8 mouse cellular contexts compared by ENCODE assay signal in the genomic region with DNA sequence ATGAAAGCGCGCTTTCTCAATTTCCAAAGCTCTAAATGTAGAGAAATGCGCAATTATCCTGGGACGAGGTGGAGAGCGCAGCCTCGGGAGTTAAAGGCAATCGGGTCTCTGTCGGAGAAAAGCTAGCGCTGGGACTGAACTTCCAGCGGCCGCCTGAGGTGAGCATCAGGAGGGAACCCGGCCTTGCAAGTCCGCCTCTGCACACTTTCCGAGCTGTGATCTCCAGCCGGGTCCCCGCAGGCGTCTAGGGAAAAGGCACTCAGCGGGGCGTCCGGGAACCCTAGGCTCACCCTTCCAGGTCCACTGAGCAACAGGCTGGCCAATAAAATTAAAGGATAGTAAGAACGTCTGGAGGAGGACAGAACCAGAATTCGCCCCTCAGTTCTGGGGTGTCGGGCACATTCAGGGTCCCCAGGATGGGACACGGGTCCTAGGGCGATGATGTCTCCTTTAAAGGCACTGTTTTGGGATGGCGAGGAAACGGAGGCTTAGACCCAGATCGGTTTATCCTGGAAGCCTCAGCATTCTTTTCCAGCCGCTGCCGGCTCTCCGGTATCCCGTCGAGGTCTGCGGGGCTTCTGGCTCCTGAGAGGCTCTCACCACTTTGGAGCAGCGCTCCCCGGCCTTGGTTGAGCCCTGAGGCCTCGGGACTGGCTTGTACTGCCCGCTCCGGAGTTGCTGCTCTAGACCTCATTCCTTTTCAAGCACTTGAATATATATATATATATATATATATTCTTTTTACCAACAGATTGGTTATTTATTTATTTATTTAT.
A peak's percentile ranks its signal among the peaks of the same experiment; 100 is the strongest.
DNase-seq lines count a peak whose midpoint lies in the region; ATAC-seq lines count a peak whose summit lies in the region.

No protein-coding gene starts in this region.

- H3K9me3 ChIP-seq in lung, embryonic 15.5 days, result no peaks in the 10 kb centered on the region
- no peaks in the 10 kb centered on the region for H3K9me3 ChIP-seq in embryonic facial prominence, embryonic 12.5 days
- no peaks in the 10 kb centered on the region for H3K9me3 ChIP-seq in intestine, embryonic 14.5 days (ENCODE audit: control insufficient read depth, low read length)
- no peaks in the 10 kb centered on the region for H3K9me3 ChIP-seq in midbrain, embryonic 16.5 days (replicated peaks; ENCODE audit: control insufficient read depth, low read length, poor library complexity, severe bottlenecking)

- no peaks in the 10 kb centered on the region for H3K36me3 ChIP-seq in lung, embryonic 15.5 days
- no peaks in the 10 kb centered on the region for H3K36me3 ChIP-seq in embryonic facial prominence, embryonic 12.5 days
- H3K36me3 ChIP-seq in intestine, embryonic 14.5 days (ENCODE audit: control insufficient read depth, insufficient read depth, low read length), result no peaks in the 10 kb centered on the region
- no peaks in the 10 kb centered on the region for H3K36me3 ChIP-seq in midbrain, embryonic 16.5 days (ENCODE audit: control insufficient read depth, insufficient read depth, low read length)

- peaks cover 11% of the 10 kb centered on the region for H3K4me1 ChIP-seq in lung, embryonic 15.5 days
- H3K4me1 ChIP-seq in embryonic facial prominence, embryonic 12.5 days, result peaks cover 9% of the 10 kb centered on the region; the same call in 1 of the 2 replicates
- H3K4me1 ChIP-seq in intestine, embryonic 14.5 days (replicated peaks; ENCODE audit: control insufficient read depth, insufficient read depth, low read length), result no peaks in the 10 kb centered on the region
- peaks cover 7% of the 10 kb centered on the region; the same call in 1 of the 2 replicates for H3K4me1 ChIP-seq in midbrain, embryonic 16.5 days (ENCODE audit: control insufficient read depth, insufficient read depth, low read length)

- peak overlapping the region; percentile 60 for H3K4me2 ChIP-seq in lung, embryonic 15.5 days
- peak overlapping the region; percentile 44 for H3K4me2 ChIP-seq in embryonic facial prominence, embryonic 12.5 days (replicated peaks)
- peak overlapping the region; percentile 52 for H3K4me2 ChIP-seq in intestine, embryonic 14.5 days (ENCODE audit: low read length)
- H3K4me2 ChIP-seq in midbrain, embryonic 16.5 days (ENCODE audit: low read length), result peak overlapping the region; percentile 48

- peak; percentile 40; the same call in 1 of the 2 replicates for ATAC-seq in lung, embryonic 15.5 days (ENCODE audit: borderline replicate concordance, extremely low read depth, low FRiP score, low TSS enrichment)
- 0 out of 2 replicates have a peak, but pooled peaks have one; percentile 53 for ATAC-seq in embryonic facial prominence, embryonic 12.5 days (ENCODE audit: insufficient number of reproducible peaks, insufficient read depth, low FRiP score, low TSS enrichment)
- 0 out of 2 replicates have a peak, but pooled peaks have one; percentile 30 for ATAC-seq in intestine, embryonic 14.5 days (replicated peaks; ENCODE audit: low FRiP score, low TSS enrichment, low read depth)
- no peak; the same call in 1 of the 2 replicates for ATAC-seq in midbrain, embryonic 16.5 days

- no peak for DNase-seq in lung, postnatal 36 days
- peak; percentile 79 for DNase-seq in intestine, embryonic 14.5 days (ENCODE audit: low spot score)
- no peak for DNase-seq in spleen, postnatal 10 days (ENCODE audit: low spot score in 2 of 2)
- DNase-seq in layer of hippocampus, postnatal 36 days, result no peak
- no peak for DNase-seq in thymus, adult 18-20 months

- no peak overlapping the region for H3K27ac ChIP-seq in lung, embryonic 15.5 days
- H3K27ac ChIP-seq in embryonic facial prominence, embryonic 12.5 days, result no peak overlapping the region
- 0 out of 2 replicates have a peak overlapping the region, but pooled peaks have one; percentile 11 for H3K27ac ChIP-seq in intestine, embryonic 14.5 days (ENCODE audit: low read depth)
- H3K27ac ChIP-seq in midbrain, embryonic 16.5 days (ENCODE audit: low read length), result peak overlapping the region; percentile 26

- no peak overlapping the region for H3K9ac ChIP-seq in lung, embryonic 15.5 days
- peak overlapping the region; percentile 4; the same call in 1 of the 2 replicates for H3K9ac ChIP-seq in embryonic facial prominence, embryonic 12.5 days
- peak overlapping the region; percentile 29 for H3K9ac ChIP-seq in intestine, embryonic 14.5 days (ENCODE audit: low read length)
- peak overlapping the region; percentile 49; the same call in 1 of the 2 replicates for H3K9ac ChIP-seq in midbrain, embryonic 16.5 days (ENCODE audit: low read depth, low read length)

- H3K4me3 ChIP-seq in lung, embryonic 15.5 days, result peak overlapping the region; percentile 34
- peak overlapping the region; percentile 24 for H3K4me3 ChIP-seq in embryonic facial prominence, embryonic 12.5 days
- peak overlapping the region; percentile 34 for H3K4me3 ChIP-seq in intestine, embryonic 14.5 days (ENCODE audit: low read depth, low read length)
- peak overlapping the region; percentile 17 for H3K4me3 ChIP-seq in midbrain, embryonic 16.5 days (ENCODE audit: low read depth, low read length)

- whole genome bisulfite sequencing in lung, embryonic 15.5 days, result under 1% methylated on average over 39 of the region's 39 CpGs
- under 1% methylated on average over 39 of the region's 39 CpGs for WGBS in embryonic facial prominence, embryonic 12.5 days
- 2% methylated on average over 39 of the region's 39 CpGs for WGBS in intestine, embryonic 14.5 days
- under 1% methylated on average over 39 of the region's 39 CpGs for WGBS in midbrain, embryonic 16.5 days

- peaks cover 71% of the 10 kb centered on the region for H3K27me3 ChIP-seq in lung, embryonic 15.5 days
- peaks cover 46% of the 10 kb centered on the region for H3K27me3 ChIP-seq in embryonic facial prominence, embryonic 12.5 days
- peaks cover 76% of the 10 kb centered on the region for H3K27me3 ChIP-seq in intestine, embryonic 14.5 days (replicated peaks; ENCODE audit: control insufficient read depth, insufficient read depth, low read length)
- peaks cover 34% of the 10 kb centered on the region for H3K27me3 ChIP-seq in midbrain, embryonic 16.5 days (ENCODE audit: control insufficient read depth, insufficient read depth, low read depth, low read length)

Comparison
In these comparisons a context has a peak if more than half of its experiments do, and no peak if none do; other contexts are left out.
1. H3K27ac ChIP-seq: peak in intestine, embryonic 14.5 days (single experiment) and midbrain, embryonic 16.5 days (single experiment); none in lung, embryonic 15.5 days (single experiment) and embryonic facial prominence, embryonic 12.5 days (single experiment).
2. Peak in every context shown above with its lines, with median percentiles within 50 percentile points of each other: H3K4me2 ChIP-seq and H3K4me3 ChIP-seq.